Mouse (Mus musculus): ENCODE data around the gene Naaladl2. TPM values are rescaled to one million over a fixed set of nuclear protein-coding genes. Genes with fewer than 3 reads are reported as not detected.

Naaladl2 gene
- polyA plus RNA-seq, 1 experiment from 2014 or later, result 2.0 TPM

- Histone ChIP-seq H3K9me3 (ENCODE audit: control insufficient read depth, low read length) (no peaks in the 10 kb centered on the region), H3K4me1 (replicated peaks; ENCODE audit: control insufficient read depth, insufficient read depth, low read length) (no peaks in the 10 kb centered on the region), H3K36me3 (ENCODE audit: control insufficient read depth, insufficient read depth, low read length) (no peaks in the 10 kb centered on the region), H3K4me2 (ENCODE audit: low read depth, low read length) (no peak overlapping the region), H3K27ac (ENCODE audit: low read length) (no peak overlapping the region), H3K27me3 (ENCODE audit: control insufficient read depth, insufficient read depth, low read depth, low read length) (no peaks in the 10 kb centered on the region), H3K9ac (ENCODE audit: low read length) (no peak overlapping the region), H3K4me3 (ENCODE audit: low read length) (no peak overlapping the region)
- no peak for ATAC-seq (ENCODE audit: low read depth)
- whole genome bisulfite sequencing, result 67% methylated on average over 1 of the region's 1 CpGs
Measured at GRCm38 (mm10) chr3:24138002-24138401, 1006.1 kb downstream of the Naaladl2 start.

GRCm38 (mm10) chr3:24126200-24126599, 1017.9 kb downstream of the Naaladl2 start:
- WGBS, result 47% methylated on average over 1 of the region's 1 CpGs

GRCm38 (mm10) chr3:24124034-24124433, 1020.0 kb downstream of the Naaladl2 start:
- Histone ChIP-seq H3K27me3 (ENCODE audit: control insufficient read depth, insufficient read depth, low read depth, low read length) (no peaks in the 10 kb centered on the region), H3K9me3 (ENCODE audit: control insufficient read depth, low read length) (no peaks in the 10 kb centered on the region), H3K9ac (ENCODE audit: low read length) (no peak overlapping the region), H3K4me2 (ENCODE audit: low read depth, low read length) (no peak overlapping the region), H3K4me1 (replicated peaks; ENCODE audit: control insufficient read depth, insufficient read depth, low read length) (no peaks in the 10 kb centered on the region), H3K4me3 (ENCODE audit: low read length) (no peak overlapping the region), H3K36me3 (ENCODE audit: control insufficient read depth, insufficient read depth, low read length) (no peaks in the 10 kb centered on the region), H3K27ac (ENCODE audit: low read length) (no peak overlapping the region)
- WGBS, result 70% methylated on average over 2 of the region's 2 CpGs
- no peak for ATAC-seq (ENCODE audit: low read depth)

More at GRCm38 (mm10) chr3:24126200-24126599, 1017.9 kb downstream of the Naaladl2 start:
- Histone ChIP-seq H3K27ac (ENCODE audit: low read length) (no peak overlapping the region), H3K36me3 (ENCODE audit: control insufficient read depth, insufficient read depth, low read length) (no peaks in the 10 kb centered on the region), H3K4me3 (ENCODE audit: low read length) (no peak overlapping the region), H3K9ac (ENCODE audit: low read length) (no peak overlapping the region), H3K4me2 (ENCODE audit: low read depth, low read length) (no peak overlapping the region), H3K4me1 (replicated peaks; ENCODE audit: control insufficient read depth, insufficient read depth, low read length) (no peaks in the 10 kb centered on the region), H3K27me3 (ENCODE audit: control insufficient read depth, insufficient read depth, low read depth, low read length) (no peaks in the 10 kb centered on the region), H3K9me3 (ENCODE audit: control insufficient read depth, low read length) (no peaks in the 10 kb centered on the region)
- no peak for ATAC-seq (ENCODE audit: low read depth)

GRCm38 (mm10) chr3:24118136-24118535, 1025.9 kb downstream of the Naaladl2 start:
- 85% methylated on average over 6 of the region's 6 CpGs for WGBS
- Histone ChIP-seq H3K4me2 (ENCODE audit: low read depth, low read length) (no peak overlapping the region), H3K4me3 (ENCODE audit: low read length) (no peak overlapping the region), H3K36me3 (ENCODE audit: control insufficient read depth, insufficient read depth, low read length) (no peaks in the 10 kb centered on the region), H3K4me1 (replicated peaks; ENCODE audit: control insufficient read depth, insufficient read depth, low read length) (no peaks in the 10 kb centered on the region), H3K27me3 (ENCODE audit: control insufficient read depth, insufficient read depth, low read depth, low read length) (no peaks in the 10 kb centered on the region), H3K9ac (ENCODE audit: low read length) (no peak overlapping the region), H3K9me3 (ENCODE audit: control insufficient read depth, low read length) (no peaks in the 10 kb centered on the region), H3K27ac (ENCODE audit: low read length) (no peak overlapping the region)
- ATAC-seq (ENCODE audit: low read depth), result no peak

- Histone ChIP-seq H3K27me3 (ENCODE audit: control insufficient read depth, insufficient read depth, low read depth, low read length) (no peaks in the 10 kb centered on the region), H3K9ac (ENCODE audit: low read length) (no peak overlapping the region)
- peak; percentile 34; the same call in 1 of the 2 replicates for ATAC-seq (ENCODE audit: low read depth)
Measured at GRCm38 (mm10) chr3:24114849-24115248, 1029.2 kb downstream of the Naaladl2 start.

GRCm38 (mm10) chr3:24113360-24113759, 1030.7 kb downstream of the Naaladl2 start:
- ATAC-seq (ENCODE audit: low read depth), result no peak
- Histone ChIP-seq H3K4me2 (ENCODE audit: low read depth, low read length) (no peak overlapping the region), H3K36me3 (ENCODE audit: control insufficient read depth, insufficient read depth, low read length) (no peaks in the 10 kb centered on the region), H3K9me3 (ENCODE audit: control insufficient read depth, low read length) (no peaks in the 10 kb centered on the region), H3K27me3 (ENCODE audit: control insufficient read depth, insufficient read depth, low read depth, low read length) (no peaks in the 10 kb centered on the region), H3K27ac (ENCODE audit: low read length) (no peak overlapping the region), H3K4me1 (replicated peaks; ENCODE audit: control insufficient read depth, insufficient read depth, low read length) (no peaks in the 10 kb centered on the region), H3K9ac (ENCODE audit: low read length) (no peak overlapping the region), H3K4me3 (ENCODE audit: low read length) (no peak overlapping the region)
- WGBS, result 75% methylated on average over 2 of the region's 2 CpGs

More at GRCm38 (mm10) chr3:24114849-24115248, 1029.2 kb downstream of the Naaladl2 start:
- no peaks in the 10 kb centered on the region for H3K9me3 ChIP-seq (ENCODE audit: control insufficient read depth, low read length)
- no peak overlapping the region for H3K4me3 ChIP-seq (ENCODE audit: low read length)
- H3K36me3 ChIP-seq (ENCODE audit: control insufficient read depth, insufficient read depth, low read length), result no peaks in the 10 kb centered on the region
- 40% methylated on average over 3 of the region's 3 CpGs for WGBS
- H3K27ac ChIP-seq (ENCODE audit: low read length), result no peak overlapping the region
- H3K4me1 ChIP-seq (replicated peaks; ENCODE audit: control insufficient read depth, insufficient read depth, low read length), result no peaks in the 10 kb centered on the region
- no peak overlapping the region for H3K4me2 ChIP-seq (ENCODE audit: low read depth, low read length)

- H3K9ac ChIP-seq (ENCODE audit: low read length), result no peak overlapping the region
- H3K36me3 ChIP-seq (ENCODE audit: control insufficient read depth, insufficient read depth, low read length), result no peaks in the 10 kb centered on the region
- no peak overlapping the region for H3K27ac ChIP-seq (ENCODE audit: low read length)
- no peaks in the 10 kb centered on the region for H3K27me3 ChIP-seq (ENCODE audit: control insufficient read depth, insufficient read depth, low read depth, low read length)
- H3K9me3 ChIP-seq (ENCODE audit: control insufficient read depth, low read length), result no peaks in the 10 kb centered on the region
- ATAC-seq (ENCODE audit: low read depth), result no peak
- 84% methylated on average over 1 of the region's 1 CpGs for WGBS
- no peak overlapping the region for H3K4me3 ChIP-seq (ENCODE audit: low read length)
- H3K4me1 ChIP-seq (replicated peaks; ENCODE audit: control insufficient read depth, insufficient read depth, low read length), result no peaks in the 10 kb centered on the region
- no peak overlapping the region for H3K4me2 ChIP-seq (ENCODE audit: low read depth, low read length)
Measured at GRCm38 (mm10) chr3:24106391-24106790, 1037.7 kb downstream of the Naaladl2 start.

- H3K9me3 ChIP-seq (ENCODE audit: control insufficient read depth, low read length), result no peaks in the 10 kb centered on the region
- no peak overlapping the region for H3K4me3 ChIP-seq (ENCODE audit: low read length)
- H3K4me1 ChIP-seq (replicated peaks; ENCODE audit: control insufficient read depth, insufficient read depth, low read length), result no peaks in the 10 kb centered on the region
- H3K4me2 ChIP-seq (ENCODE audit: low read depth, low read length), result no peak overlapping the region
- no peak overlapping the region for H3K9ac ChIP-seq (ENCODE audit: low read length)
- no peak overlapping the region for H3K27ac ChIP-seq (ENCODE audit: low read length)
- H3K36me3 ChIP-seq (ENCODE audit: control insufficient read depth, insufficient read depth, low read length), result no peaks in the 10 kb centered on the region
- ATAC-seq (ENCODE audit: low read depth), result no peak
- WGBS, result 58% methylated on average over 4 of the region's 4 CpGs
- no peaks in the 10 kb centered on the region for H3K27me3 ChIP-seq (ENCODE audit: control insufficient read depth, insufficient read depth, low read depth, low read length)
Measured at GRCm38 (mm10) chr3:24079761-24080160, 1064.3 kb downstream of the Naaladl2 start.

- peak; percentile 94 for ATAC-seq (ENCODE audit: low read depth)
Measured at GRCm38 (mm10) chr3:24071169-24071797, 1072.8 kb downstream of the Naaladl2 start.

More at GRCm38 (mm10) chr3:24071169-24071797, 1072.8 kb downstream of the Naaladl2 start:
- H3K9me3 ChIP-seq (ENCODE audit: control insufficient read depth, low read length), result no peaks in the 10 kb centered on the region
- WGBS, result 44% methylated on average over 3 of the region's 3 CpGs
- H3K4me3 ChIP-seq (ENCODE audit: low read length), result no peak overlapping the region
- H3K4me2 ChIP-seq (ENCODE audit: low read depth, low read length), result peak overlapping the region; percentile 3; the same call in 1 of the 2 replicates
- H3K27me3 ChIP-seq (ENCODE audit: control insufficient read depth, insufficient read depth, low read depth, low read length), result no peaks in the 10 kb centered on the region
- peaks cover 7% of the 10 kb centered on the region for H3K4me1 ChIP-seq (replicated peaks; ENCODE audit: control insufficient read depth, insufficient read depth, low read length)
- H3K27ac ChIP-seq (ENCODE audit: low read length), result peak overlapping the region; percentile 75
- no peaks in the 10 kb centered on the region for H3K36me3 ChIP-seq (ENCODE audit: control insufficient read depth, insufficient read depth, low read length)
- no peak overlapping the region for H3K9ac ChIP-seq (ENCODE audit: low read length)
